Mouse (Mus musculus) embryonic facial prominence, embryonic 15.5 days (tissue): ENCODE measurements around the gene Rgs7bp. TPM values are rescaled to one million over a fixed set of nuclear protein-coding genes. Genes with fewer than 3 reads are reported as not detected.
"Not testable (repeated sequence)": the region's sequence is repeated elsewhere in the genome, so short reads cannot be mapped to it uniquely, and the experiment has no call there.

Experiments
- ATAC-seq: fragments of 200-750 bp; cut with Nextera tagmentation; 2 replicates; pipeline ENCODE4 v1.8.0; 2017; ENCODE audit warnings: low read depth, moderate TSS enrichment; ENCODE audit not compliant: insufficient number of reproducible peaks, low FRiP score, low TSS enrichment
- H3K27ac ChIP-seq: fragments of 300-500 bp; sonication (generic); replicated peaks from 2 replicates; pipeline ENCODE4 v1.5.1; 2015; ENCODE audit warnings: mild to moderate bottlenecking, inconsistent platforms
- H3K27me3 ChIP-seq: fragments of 300-500 bp; sonication (generic); 2 replicates; pipeline ENCODE4 v1.6.1; 2015; ENCODE audit warnings: inconsistent platforms
- H3K36me3 ChIP-seq: fragments of 300-500 bp; sonication (generic); 2 replicates; pipeline ENCODE4 v1.6.1; 2015; ENCODE audit warnings: mild to moderate bottlenecking, inconsistent platforms
- H3K4me1 ChIP-seq: fragments of 300-500 bp; sonication (generic); 2 replicates; pipeline ENCODE4 v1.6.1; 2015; ENCODE audit warnings: inconsistent platforms
- H3K4me2 ChIP-seq: fragments of 300-500 bp; sonication (generic); replicated peaks from 2 replicates; pipeline ENCODE4 v1.6.1; 2015; ENCODE audit warnings: mild to moderate bottlenecking, inconsistent platforms
- H3K4me3 ChIP-seq: fragments of 300-500 bp; sonication (generic); replicated peaks from 2 replicates; pipeline ENCODE4 v1.5.1; 2015; ENCODE audit warnings: mild to moderate bottlenecking, inconsistent platforms
- H3K9ac ChIP-seq: fragments of 300-500 bp; sonication (generic); 2 replicates; pipeline ENCODE4 v1.6.1; 2015; ENCODE audit warnings: inconsistent platforms
- H3K9me3 ChIP-seq: fragments of 300-500 bp; sonication (generic); replicated peaks from 2 replicates; pipeline ENCODE4 v1.6.1; 2016; ENCODE audit warnings: inconsistent platforms
- WGBS: fragments of 180-500 bp; shearing (Covaris S2); methylation state at CpG from one replicate; pipeline ENCODE4 v1.1.7; 2015; 5-methylcytosine and 5-hydroxymethylcytosine counted together
- polyA plus RNA-seq: library from polyadenylated mRNA; unstranded; fragments of >200 nt; fragmentation: Nextera tagmentation; extraction: Ambion mirVana; gene quantifications from 2 replicates; pipeline ENCODE4 v1.2.1, GENCODE M21; 2015

Gene Rgs7bp
- polyA plus RNA-seq, 1 experiment from 2014 or later: 4.3 TPM

DNA sequence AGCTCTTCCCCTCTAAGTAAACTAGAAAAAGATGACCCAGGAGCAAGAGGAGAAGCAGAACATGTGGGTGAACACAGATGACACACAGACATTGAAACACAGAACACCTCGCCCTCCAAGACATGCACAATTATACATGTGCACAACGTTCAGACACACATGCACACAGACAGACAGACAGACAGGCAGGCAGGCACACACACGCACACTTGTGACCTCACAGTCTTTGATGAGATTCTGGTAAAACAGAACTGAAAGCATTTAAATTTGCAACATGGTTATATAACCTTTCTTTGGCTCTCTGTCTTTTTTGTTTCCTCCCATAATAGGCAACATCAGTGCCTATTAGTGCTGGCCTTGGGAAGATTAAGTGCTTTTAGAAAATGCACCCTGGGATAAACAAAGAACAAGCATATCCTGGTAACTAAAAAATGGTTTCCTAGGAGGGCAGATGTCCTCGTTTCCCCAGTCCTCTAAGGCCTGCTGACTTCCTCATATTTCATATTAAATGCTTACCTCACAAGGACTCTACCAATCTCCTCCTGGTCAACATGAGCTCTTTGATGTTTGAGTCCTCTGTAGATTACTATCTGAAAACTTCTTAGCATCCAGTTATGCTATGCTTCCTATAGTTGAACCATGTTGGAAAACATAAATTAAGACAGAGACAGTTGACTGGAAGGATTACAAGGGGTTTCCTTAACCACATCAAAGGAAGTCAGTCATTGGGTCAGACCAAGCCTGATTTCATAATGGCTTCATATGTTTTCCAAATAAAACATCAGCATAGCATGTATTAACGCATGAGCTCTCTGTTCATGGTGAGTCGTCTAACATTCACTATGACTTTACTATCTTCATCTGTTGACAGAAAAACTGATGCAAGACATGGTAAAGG, 122.8 kb downstream of the Rgs7bp start:
- Histone ChIP-seq H3K27me3 (no peaks in the 10 kb centered on the region), H3K27ac (no peak overlapping the region), H3K4me1 (no peaks in the 10 kb centered on the region), H3K4me2 (no peak overlapping the region), H3K9me3 (no peaks in the 10 kb centered on the region), H3K4me3 (no peak overlapping the region), H3K9ac (no peak overlapping the region), H3K36me3 (no peaks in the 10 kb centered on the region)
- WGBS: 55% methylated on average over 6 of the region's 6 CpGs
- no peak for ATAC-seq

DNA sequence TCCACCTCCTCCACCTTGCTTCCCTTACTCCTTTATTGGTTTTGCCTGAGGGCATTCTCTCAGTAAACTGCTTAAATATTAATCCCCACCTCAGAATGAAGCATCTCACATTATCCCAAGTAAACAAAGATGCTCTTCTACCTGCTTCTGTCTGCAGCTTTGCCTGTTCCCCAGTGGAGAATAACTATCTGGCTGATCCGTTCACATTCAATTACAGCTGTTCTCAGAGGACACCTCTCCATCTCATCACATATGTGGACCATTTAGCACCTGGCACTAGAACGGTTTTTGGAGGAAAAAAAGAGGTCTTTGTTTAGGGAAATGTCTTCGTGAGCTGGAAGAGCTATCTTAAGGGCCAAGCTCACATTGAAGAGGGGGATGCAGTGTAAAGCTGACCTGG, 123.9 kb downstream of the Rgs7bp start:
- WGBS: 48% methylated on average over 3 of the region's 3 CpGs
- Histone ChIP-seq H3K9me3 (no peaks in the 10 kb centered on the region), H3K27me3 (no peaks in the 10 kb centered on the region), H3K4me2 (no peak overlapping the region), H3K27ac (no peak overlapping the region), H3K4me3 (no peak overlapping the region), H3K36me3 (no peaks in the 10 kb centered on the region), H3K4me1 (no peaks in the 10 kb centered on the region), H3K9ac (no peak overlapping the region)
- ATAC-seq: no peak

DNA sequence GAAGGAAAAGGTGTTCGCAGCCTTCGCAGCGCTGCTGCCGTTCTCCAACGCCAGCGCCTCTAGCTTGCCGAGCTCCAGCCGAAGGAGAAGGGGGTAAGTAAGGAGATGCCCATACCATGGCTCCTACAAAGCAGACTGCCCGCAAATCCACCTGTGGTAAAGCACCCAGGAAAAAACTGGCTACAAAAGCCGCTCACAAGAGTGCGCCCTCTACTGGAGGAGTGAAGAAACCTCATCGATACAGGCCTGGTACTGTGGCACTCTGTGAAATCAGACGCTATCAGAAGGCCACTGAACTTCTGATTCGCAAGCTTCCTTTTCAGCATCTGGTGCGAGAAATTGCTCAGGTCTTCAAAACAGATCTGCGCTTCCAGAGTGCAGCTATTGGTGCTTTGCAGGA, 136.1 kb downstream of the Rgs7bp start:
- Histone ChIP-seq H3K4me1 (no peaks in the 10 kb centered on the region), H3K36me3 (no peaks in the 10 kb centered on the region), H3K4me2 (no peak overlapping the region), H3K27me3 (no peaks in the 10 kb centered on the region), H3K9me3 (no peaks in the 10 kb centered on the region), H3K4me3 (no peak overlapping the region), H3K9ac (no peak overlapping the region), H3K27ac (no peak overlapping the region)
- ATAC-seq: no peak
- 76% methylated on average over 16 of the region's 16 CpGs for WGBS

DNA sequence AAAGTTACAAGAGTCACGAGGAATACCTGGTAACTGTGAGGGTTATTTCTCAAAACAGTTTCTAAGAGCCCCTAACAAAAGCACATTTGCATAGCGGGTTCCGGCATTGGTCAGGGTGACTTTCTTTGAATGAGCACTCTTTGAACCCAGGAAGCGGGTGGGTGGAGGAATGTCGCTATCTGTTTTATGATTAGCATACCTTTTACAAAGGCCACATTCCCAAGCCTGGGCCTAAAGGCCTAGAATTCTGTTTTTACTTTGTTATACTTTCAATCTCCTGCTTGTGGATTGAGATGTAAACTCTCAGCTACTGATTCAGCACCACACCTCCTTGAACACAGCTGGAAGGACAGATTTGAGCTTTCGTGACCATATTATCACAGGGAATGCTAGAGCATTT, 138.0 kb downstream of the Rgs7bp start:
- not testable (repeated sequence) for H3K9me3 ChIP-seq, H3K27me3 ChIP-seq, H3K4me1 ChIP-seq, H3K4me3 ChIP-seq, H3K36me3 ChIP-seq, ATAC-seq, H3K9ac ChIP-seq, H3K4me2 ChIP-seq, H3K27ac ChIP-seq
- WGBS: 84% methylated on average over 6 of the region's 6 CpGs

DNA sequence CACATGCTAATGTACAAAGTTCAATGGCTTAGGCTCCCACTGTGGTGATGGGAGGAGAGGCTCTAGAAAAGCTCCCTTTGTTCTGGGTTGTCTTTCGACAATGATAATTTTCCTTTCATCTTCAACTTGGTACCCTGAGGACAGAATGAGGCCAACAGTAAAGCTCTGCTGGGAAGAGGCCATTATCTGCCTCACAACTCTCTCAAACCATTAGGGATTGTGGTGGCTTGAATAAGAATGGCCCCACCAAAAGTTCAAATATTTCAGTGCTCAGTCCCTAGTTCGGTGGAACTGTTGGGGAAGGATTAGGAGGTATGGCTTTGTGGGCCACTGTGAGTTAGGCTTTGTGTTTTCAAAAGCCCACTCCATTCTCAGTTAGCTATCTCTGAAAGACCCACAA, 138.6 kb downstream of the Rgs7bp start:
- Histone ChIP-seq H3K4me1 (no peaks in the 10 kb centered on the region), H3K27ac (no peak overlapping the region), H3K27me3 (no peaks in the 10 kb centered on the region), H3K36me3 (no peaks in the 10 kb centered on the region), H3K4me2 (no peak overlapping the region), H3K9me3 (no peaks in the 10 kb centered on the region), H3K9ac (no peak overlapping the region), H3K4me3 (no peak overlapping the region)
- ATAC-seq: no peak
- WGBS: 84% methylated on average over 2 of the region's 2 CpGs

DNA sequence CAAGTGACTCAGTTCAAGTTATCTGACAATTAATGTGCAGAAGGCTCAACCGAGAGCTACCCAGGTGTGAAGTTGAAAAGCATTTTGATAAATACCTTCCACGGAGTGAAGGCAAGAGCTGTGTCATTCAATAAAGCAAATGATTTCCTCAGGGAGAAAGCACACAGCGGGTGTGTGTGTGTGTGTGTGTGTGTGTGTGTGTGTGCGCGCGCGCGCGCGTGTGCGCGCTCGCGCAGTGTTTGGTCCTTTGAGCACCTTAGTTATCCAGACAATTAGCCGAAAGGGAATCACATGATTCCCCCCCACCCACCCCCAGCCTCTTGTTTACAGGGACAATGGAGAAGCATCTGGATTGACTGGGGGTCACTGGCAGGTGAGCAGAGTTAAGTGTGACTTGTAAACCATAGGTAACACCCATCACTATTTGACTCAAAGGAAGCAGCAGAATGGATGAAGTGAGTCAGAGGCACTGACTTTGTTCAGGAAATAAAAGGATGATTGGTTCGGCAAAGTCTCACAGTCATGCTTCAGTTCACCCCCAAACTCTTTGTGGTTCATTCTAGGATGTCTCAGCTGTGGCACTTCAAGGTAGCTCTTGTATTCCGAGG, 140.3 kb downstream of the Rgs7bp start:
- no peaks in the 10 kb centered on the region for H3K4me1 ChIP-seq
- H3K9ac ChIP-seq: no peak overlapping the region
- no peak for ATAC-seq
- WGBS: 71% methylated on average over 17 of the region's 17 CpGs
- no peaks in the 10 kb centered on the region for H3K9me3 ChIP-seq
- H3K4me2 ChIP-seq: no peak overlapping the region
- H3K36me3 ChIP-seq: no peaks in the 10 kb centered on the region
- no peak overlapping the region for H3K4me3 ChIP-seq
- H3K27me3 ChIP-seq: no peaks in the 10 kb centered on the region
- no peak overlapping the region for H3K27ac ChIP-seq

DNA sequence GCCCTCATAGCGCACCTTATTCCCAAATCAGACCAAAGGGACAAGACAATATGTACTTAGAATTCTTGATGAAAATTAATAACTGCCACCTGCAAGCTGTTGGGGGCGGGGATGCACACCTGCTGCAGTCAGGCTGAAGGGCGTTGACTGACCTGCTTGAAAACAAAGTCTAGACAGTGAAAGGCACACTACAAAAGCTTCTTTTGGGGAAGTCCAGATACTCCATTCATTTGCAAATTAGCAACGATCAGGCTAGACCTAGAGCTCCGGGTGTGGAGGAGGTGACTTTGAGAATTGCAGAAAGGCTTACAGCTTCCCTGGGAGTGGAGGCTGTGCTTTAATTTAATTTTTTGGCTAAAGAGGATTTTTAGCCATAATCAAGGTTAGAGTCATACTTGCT, 143.1 kb downstream of the Rgs7bp start:
- not testable (repeated sequence) for H3K9ac ChIP-seq, H3K4me2 ChIP-seq, H3K27ac ChIP-seq, H3K36me3 ChIP-seq, H3K4me3 ChIP-seq, H3K4me1 ChIP-seq, H3K9me3 ChIP-seq, ATAC-seq, H3K27me3 ChIP-seq
- WGBS: 70% methylated on average over 5 of the region's 5 CpGs

DNA sequence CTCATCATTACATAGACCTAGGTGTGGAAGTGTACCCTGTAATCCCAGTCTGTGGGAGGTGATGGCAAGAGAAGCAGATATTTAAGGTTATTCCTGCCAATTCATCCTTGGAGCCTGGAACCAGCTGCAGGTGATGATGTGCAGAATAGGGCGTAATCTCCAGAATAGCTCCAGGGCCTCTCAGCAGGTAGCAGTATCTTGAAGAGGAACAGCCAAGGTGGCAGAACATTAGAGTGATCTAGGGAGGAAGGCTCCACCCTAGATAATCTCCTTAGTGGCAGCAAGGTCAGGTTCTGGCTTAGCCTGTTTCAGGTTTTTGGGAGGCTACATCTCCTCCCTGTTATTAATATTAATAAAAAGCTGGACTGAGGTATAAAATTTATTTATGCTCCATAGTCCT, 143.7 kb downstream of the Rgs7bp start:
- H3K27ac ChIP-seq, H3K36me3 ChIP-seq, H3K27me3 ChIP-seq, H3K9ac ChIP-seq, H3K4me2 ChIP-seq, ATAC-seq, H3K9me3 ChIP-seq, H3K4me1 ChIP-seq, H3K4me3 ChIP-seq: not testable (repeated sequence)
- 91% methylated on average over 1 of the region's 1 CpGs for WGBS

DNA sequence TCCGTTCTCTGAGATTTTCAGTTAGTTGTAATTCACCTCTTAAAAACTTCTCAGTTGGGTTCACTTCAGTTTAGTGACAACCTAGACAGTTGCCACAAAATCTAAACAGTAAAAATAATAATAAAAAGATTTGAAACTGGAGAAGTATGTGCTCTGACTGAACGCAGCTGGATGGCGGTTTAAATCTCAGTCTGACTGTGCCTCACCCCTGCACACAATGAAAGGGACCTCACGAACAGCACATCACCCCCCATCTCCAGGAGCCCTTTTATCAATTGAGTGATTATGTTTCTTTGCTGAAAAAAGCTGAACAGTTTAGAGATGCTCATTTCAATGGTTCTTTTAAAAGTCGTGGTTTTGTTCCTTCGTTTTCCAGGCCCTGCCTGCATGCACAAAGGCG, 146.0 kb downstream of the Rgs7bp start:
- Histone ChIP-seq H3K4me2 (no peak overlapping the region), H3K4me3 (no peak overlapping the region), H3K9me3 (no peaks in the 10 kb centered on the region), H3K27ac (no peak overlapping the region), H3K9ac (no peak overlapping the region), H3K36me3 (no peaks in the 10 kb centered on the region), H3K4me1 (no peaks in the 10 kb centered on the region), H3K27me3 (no peaks in the 10 kb centered on the region)
- WGBS: 47% methylated on average over 7 of the region's 7 CpGs
- no peak for ATAC-seq

Other genes with a start within 250 kb of the Rgs7bp start
- gene Cwc27, start 237.8 kb downstream of the Rgs7bp start, polyA plus RNA-seq: 22.6 and 23.4 TPM in 2 replicates
- gene Shisal2b, start 191.0 kb downstream of the Rgs7bp start, polyA plus RNA-seq: 0.25 and 0.35 TPM in 2 replicates
- gene 4933425L06Rik, start 27.2 kb upstream of the Rgs7bp start, polyA plus RNA-seq: not detected in 2 replicates
- gene Rnf180, start 239.9 kb upstream of the Rgs7bp start, polyA plus RNA-seq: 6.6 and 6.8 TPM in 2 replicates